Mouse (Mus musculus) midbrain, postnatal 0 days (tissue): ENCODE data around the gene Palld. TPM values are rescaled to one million over a fixed set of nuclear protein-coding genes. Genes with fewer than 3 reads are reported as not detected.

Experiments used
- ATAC-seq: fragments of 200-750 bp; cut with Nextera tagmentation; 2 replicates; pipeline ENCODE4 v1.8.0; 2017; ENCODE audit warnings: moderate number of reproducible peaks, mild to moderate bottlenecking, moderate TSS enrichment, moderate library complexity; ENCODE audit not compliant: low FRiP score
- DNase-seq: peaks from one replicate; pipeline ENCODE4 v3.0.0-alpha.2; 2015; ENCODE audit warnings: low spot score
- H3K27ac ChIP-seq: fragments of 300-500 bp; sonication (generic); 2 replicates; pipeline ENCODE4 v1.5.1; 2014; ENCODE audit warnings: low read depth, mild to moderate bottlenecking, low read length, mixed read lengths
- H3K27me3 ChIP-seq: fragments of 300-500 bp; sonication (generic); 2 replicates; pipeline ENCODE4 v1.6.1; 2014; ENCODE audit warnings: low read length, control low read depth, mixed read lengths; ENCODE audit not compliant: insufficient read depth
- H3K36me3 ChIP-seq: fragments of 300-500 bp; sonication (generic); 2 replicates; pipeline ENCODE4 v1.6.1; 2014; ENCODE audit warnings: low read length, control low read depth, mixed read lengths; ENCODE audit not compliant: insufficient read depth
- H3K4me1 ChIP-seq: fragments of 300-500 bp; sonication (generic); 2 replicates; pipeline ENCODE4 v1.6.1; 2014; ENCODE audit warnings: mild to moderate bottlenecking, control low read depth, antibody characterized with exemption, low read length, mixed read lengths; ENCODE audit not compliant: insufficient read depth
- H3K4me2 ChIP-seq: fragments of 300-500 bp; sonication (generic); 2 replicates; pipeline ENCODE4 v1.6.1; 2014; ENCODE audit warnings: low read depth, mild to moderate bottlenecking, low read length, mixed read lengths; ENCODE audit not compliant: poor library complexity, severe bottlenecking
- H3K4me3 ChIP-seq: fragments of 300-500 bp; sonication (generic); 2 replicates; pipeline ENCODE4 v1.5.1; 2014; ENCODE audit warnings: low read depth, mild to moderate bottlenecking, low read length, moderate library complexity
- H3K9ac ChIP-seq: fragments of 300-500 bp; sonication (generic); replicated peaks from 2 replicates; pipeline ENCODE4 v1.6.1; 2014; ENCODE audit warnings: mild to moderate bottlenecking, low read length, moderate library complexity, mixed read lengths; ENCODE audit not compliant: poor library complexity, severe bottlenecking
- H3K9me3 ChIP-seq: fragments of 300-500 bp; sonication (generic); 2 replicates; pipeline ENCODE4 v1.6.1; 2016; ENCODE audit warnings: low read length, control low read depth
- CTCF ChIP-seq: IDR thresholded peaks from 2 replicates; pipeline ENCODE4 v1.5.1; 2016; ENCODE audit warnings: antibody characterized with exemption, mild to moderate bottlenecking
- WGBS: fragments of 180-500 bp; shearing (Covaris S2); extraction: QIAGEN DNeasy Blood & Tissue Kit; methylation state at CpG from one replicate; pipeline ENCODE4 v1.1.7; 2014; 5-methylcytosine and 5-hydroxymethylcytosine counted together
- polyA plus RNA-seq: library from polyadenylated mRNA; unstranded; fragments of >200 nt; fragmentation: Nextera tagmentation; extraction: Ambion mirVana; gene quantifications from 2 replicates; pipeline ENCODE4 v1.2.1, GENCODE M21; 2015
- total RNA-seq: library from RNA; depleted of rRNA; stranded (reverse); fragments of >200 nt; gene quantifications from 2 replicates; pipeline ENCODE4 v1.2.3, GENCODE M21; 2014

Palld gene
- total and polyA plus RNA-seq, 2 experiments from 2014 or later, result 3.9 to 10.8 TPM

- TF ChIP-seq CTCF, result no peak
- H3K9ac ChIP-seq, result no peak overlapping the region
- H3K4me3 ChIP-seq, result no peak overlapping the region
- no peaks in the 10 kb centered on the region for H3K4me1 ChIP-seq
- WGBS, result 80% methylated on average over 9 of the region's 9 CpGs
- no peak for DNase-seq
- H3K27me3 ChIP-seq, result no peaks in the 10 kb centered on the region
- no peak for ATAC-seq
- no peak overlapping the region for H3K4me2 ChIP-seq
- H3K9me3 ChIP-seq, result no peaks in the 10 kb centered on the region
- no peak overlapping the region for H3K27ac ChIP-seq
- no peaks in the 10 kb centered on the region for H3K36me3 ChIP-seq
Measured at GRCm38 (mm10) chr8:61722226-61722625, 180.3 kb downstream of the Palld start.

DNA sequence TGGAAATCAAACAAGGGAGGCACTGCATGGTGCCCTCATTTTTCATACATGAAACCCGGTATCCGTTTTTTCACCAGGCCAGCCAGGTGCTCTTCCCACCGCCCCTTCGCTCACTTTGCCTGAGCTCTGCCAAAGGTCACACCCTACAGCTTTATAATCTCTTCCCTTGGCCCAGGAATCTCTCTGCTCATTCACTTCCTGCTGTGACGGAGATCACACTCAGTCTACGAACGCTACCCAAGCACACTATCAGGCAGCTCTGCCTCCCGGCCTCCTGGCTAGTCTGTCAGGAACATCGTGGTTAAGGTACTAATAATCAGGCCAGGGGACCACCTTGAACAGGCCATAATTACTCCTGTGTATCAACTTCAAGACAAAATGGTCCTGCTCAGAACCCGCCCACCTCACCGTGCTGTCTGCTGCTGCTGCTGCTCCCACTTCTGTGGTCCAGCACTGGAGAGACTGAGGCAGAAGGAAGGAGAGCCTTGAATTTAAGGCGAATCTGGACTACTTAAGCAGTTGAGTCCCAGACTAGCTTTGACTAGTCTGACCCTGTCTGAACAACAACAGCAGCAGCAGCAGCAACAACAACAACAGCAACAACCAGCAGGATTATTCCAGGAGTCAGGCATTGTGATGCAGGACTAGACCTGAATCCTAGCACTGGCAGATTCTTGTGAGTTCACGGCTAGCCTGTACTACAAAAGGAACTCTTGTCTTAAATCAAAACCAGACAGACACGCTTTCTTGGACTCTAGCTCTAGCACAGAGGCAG lies 187.0 kb downstream of the Palld start:
- WGBS, result 56% methylated on average over 14 of the region's 14 CpGs
- H3K27me3 ChIP-seq, result no peaks in the 10 kb centered on the region
- H3K9ac ChIP-seq, result no peak overlapping the region
- no peak overlapping the region for H3K4me3 ChIP-seq
- ATAC-seq (no peak), DNase-seq (no peak)
- no peaks in the 10 kb centered on the region for H3K4me1 ChIP-seq
- H3K36me3 ChIP-seq, result no peaks in the 10 kb centered on the region; the same call in 1 of the 2 replicates
- no peaks in the 10 kb centered on the region for H3K9me3 ChIP-seq
- no peak overlapping the region for H3K4me2 ChIP-seq
- no peak for TF ChIP-seq CTCF
- H3K27ac ChIP-seq, result no peak overlapping the region

DNA sequence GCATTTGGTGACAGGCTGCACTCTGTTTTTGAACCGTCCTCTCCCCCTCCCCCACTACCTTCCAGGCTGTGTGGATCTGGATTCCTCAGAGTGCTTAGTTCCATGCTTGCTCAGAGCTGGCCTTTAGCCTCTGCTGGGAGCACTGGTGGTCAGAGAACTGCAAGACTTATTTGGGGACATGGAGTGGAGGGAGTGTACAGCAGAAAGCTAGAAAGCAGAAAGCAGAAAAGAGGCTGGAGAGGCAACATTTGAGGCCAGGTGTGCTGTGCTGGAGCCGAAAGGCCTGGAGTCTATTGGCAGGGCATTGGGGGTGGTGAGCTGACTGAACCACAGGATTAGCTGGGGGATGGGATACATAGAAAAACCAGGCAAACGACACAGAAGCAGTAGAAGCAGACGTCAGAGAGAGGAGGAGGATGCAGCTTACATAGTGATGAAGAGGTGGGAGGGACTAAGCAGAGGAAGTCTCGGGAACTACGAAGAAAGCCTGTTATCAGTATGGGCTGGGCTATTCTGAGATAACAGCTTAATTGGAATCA lies 188.1 kb downstream of the Palld start:
- no peak for DNase-seq
- H3K36me3 ChIP-seq, result no peaks in the 10 kb centered on the region; the same call in 1 of the 2 replicates
- H3K9me3 ChIP-seq, result no peaks in the 10 kb centered on the region
- H3K9ac ChIP-seq, result no peak overlapping the region
- no peaks in the 10 kb centered on the region for H3K4me1 ChIP-seq
- H3K27ac ChIP-seq, result no peak overlapping the region
- no peak overlapping the region for H3K4me2 ChIP-seq
- H3K4me3 ChIP-seq, result no peak overlapping the region
- TF ChIP-seq CTCF, result no peak
- 40% methylated on average over 6 of the region's 6 CpGs for WGBS
- no peak for ATAC-seq
- no peaks in the 10 kb centered on the region for H3K27me3 ChIP-seq

DNA sequence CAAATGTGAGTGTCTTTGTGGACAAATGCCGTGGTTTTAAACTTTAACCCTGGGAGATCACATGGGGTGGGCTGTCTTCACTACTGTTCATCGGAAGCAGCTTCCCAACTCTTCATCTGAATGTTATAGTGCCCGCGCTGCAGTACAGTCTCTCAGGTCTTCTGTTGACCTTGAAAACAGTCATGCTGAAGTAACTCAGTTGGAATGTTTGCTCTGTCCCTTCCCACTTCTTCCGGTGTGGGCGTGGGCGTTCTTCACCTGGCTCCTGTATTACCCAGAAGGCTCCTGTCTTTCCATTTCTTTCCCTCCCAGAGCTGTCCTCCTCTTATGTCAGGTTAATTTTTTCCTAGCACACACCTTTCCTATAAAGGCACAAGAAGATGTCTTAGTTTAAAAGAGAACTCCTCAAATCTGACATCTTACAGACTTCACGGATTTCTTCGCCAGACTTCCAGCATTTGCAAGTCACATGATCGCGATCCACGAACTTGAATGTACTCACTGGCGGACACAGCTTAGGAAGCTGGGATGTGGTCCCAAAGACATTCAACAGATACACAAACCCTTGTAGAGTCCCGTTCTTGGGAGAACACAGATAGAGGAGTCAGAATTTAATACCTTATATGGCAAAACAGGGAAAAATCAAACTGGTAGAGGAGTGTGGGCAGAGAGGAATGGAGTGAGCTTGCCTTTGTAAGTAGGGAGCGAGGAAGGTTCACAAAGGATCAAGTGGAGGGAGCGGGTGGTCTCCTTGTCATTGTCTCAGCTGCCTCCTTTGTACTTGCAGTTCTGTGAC lies 189.1 kb downstream of the Palld start:
- Histone ChIP-seq H3K4me1 (no peaks in the 10 kb centered on the region), H3K36me3 (no peaks in the 10 kb centered on the region; the same call in 1 of the 2 replicates), H3K27ac (no peak overlapping the region), H3K9ac (no peak overlapping the region), H3K27me3 (no peaks in the 10 kb centered on the region), H3K4me2 (no peak overlapping the region), H3K4me3 (no peak overlapping the region), H3K9me3 (no peaks in the 10 kb centered on the region)
- WGBS, result 89% methylated on average over 16 of the region's 16 CpGs
- DNase-seq (no peak), ATAC-seq (no peak)
- no peak for TF ChIP-seq CTCF

GRCm38 (mm10) chr8:61712426-61712825 lies 190.1 kb downstream of the Palld start:
- no peak for TF ChIP-seq CTCF
- 79% methylated on average over 2 of the region's 2 CpGs for WGBS
- Histone ChIP-seq H3K4me1 (no peaks in the 10 kb centered on the region), H3K4me2 (no peak overlapping the region), H3K27ac (no peak overlapping the region), H3K27me3 (no peaks in the 10 kb centered on the region), H3K9me3 (no peaks in the 10 kb centered on the region), H3K4me3 (no peak overlapping the region), H3K36me3 (no peaks in the 10 kb centered on the region; the same call in 1 of the 2 replicates), H3K9ac (no peak overlapping the region)
- no peak for ATAC-seq
- no peak for DNase-seq
